Mouse (Mus musculus): ENCODE measurements around the gene Mrm3. TPM values are rescaled to one million over a fixed set of nuclear protein-coding genes. Genes with fewer than 3 reads are reported as not detected.

Gene Mrm3
- total RNA-seq, 2 experiments from 2014 or later = 16.8 to 18.3 TPM

GRCm38 (mm10) chr11:76246439-76246838 lies 2.9 kb downstream of the Mrm3 start:
- DNase-seq (ENCODE audit: low spot score in 2 of 2) = no peak
- intact Hi-C loops (cut with DNase I) = no loop called here

- intact Hi-C loops (cut with DNase I) = no loop called here
- no peak for DNase-seq (ENCODE audit: low spot score in 2 of 2)
Observed at GRCm38 (mm10) chr11:76247239-76247638, 3.7 kb downstream of the Mrm3 start.

GRCm38 (mm10) chr11:76252036-76252435 lies 8.5 kb downstream of the Mrm3 start:
- DNase-seq (ENCODE audit: low spot score in 2 of 2) = no peak
- intact Hi-C loops (cut with DNase I) = no loop called here

GRCm38 (mm10) chr11:76253145-76253917 lies 9.8 kb downstream of the Mrm3 start:
- intact Hi-C loops (cut with DNase I) = loop anchor here (1.0 kb wide), 2 partner anchors 146 to 153 kb away; partner anchors contain the start of genes Nxn and Timm22
- DNase-seq (ENCODE audit: low spot score in 2 of 2) = peak; percentile 81 to 85

- no peak for DNase-seq (ENCODE audit: low spot score in 2 of 2)
- intact Hi-C loops (cut with DNase I) = loop anchor here (1.0 kb wide), 2 partner anchors 145 to 152 kb away; partner anchors contain the start of genes Nxn and Timm22
Observed at GRCm38 (mm10) chr11:76253918-76254264, 10.4 kb downstream of the Mrm3 start.

GRCm38 (mm10) chr11:76255431-76256001 lies 12.0 kb downstream of the Mrm3 start:
- peak; percentile 30 to 42 for DNase-seq (ENCODE audit: low spot score in 2 of 2)
- intact Hi-C loops (cut with DNase I) = no loop called here

- intact Hi-C loops (cut with DNase I) = no loop called here
Observed at GRCm38 (mm10) chr11:76256129-76256528, 12.6 kb downstream of the Mrm3 start.

GRCm38 (mm10) chr11:76257386-76257785 lies 13.9 kb downstream of the Mrm3 start:
- intact Hi-C loops (cut with DNase I) = no loop called here

More at GRCm38 (mm10) chr11:76256129-76256528, 12.6 kb downstream of the Mrm3 start:
- no peak for DNase-seq (ENCODE audit: low spot score in 2 of 2)

GRCm38 (mm10) chr11:76258511-76258910 lies 15.0 kb downstream of the Mrm3 start:
- intact Hi-C loops (cut with DNase I) = no loop called here
- DNase-seq (ENCODE audit: low spot score in 2 of 2) = no peak

More at GRCm38 (mm10) chr11:76257386-76257785, 13.9 kb downstream of the Mrm3 start:
- DNase-seq (ENCODE audit: low spot score in 2 of 2) = no peak

- DNase-seq (ENCODE audit: low spot score in 2 of 2) = no peak
- intact Hi-C loops (cut with DNase I) = no loop called here
Observed at GRCm38 (mm10) chr11:76260208-76261050, 16.9 kb downstream of the Mrm3 start.

- DNase-seq (ENCODE audit: low spot score in 2 of 2) = no peak
- intact Hi-C loops (cut with DNase I) = no loop called here
Observed at GRCm38 (mm10) chr11:76261224-76261623, 17.7 kb downstream of the Mrm3 start.

- no peak for DNase-seq (ENCODE audit: low spot score in 2 of 2)
- intact Hi-C loops (cut with DNase I) = no loop called here
Observed at GRCm38 (mm10) chr11:76262611-76263351, 19.3 kb downstream of the Mrm3 start.

GRCm38 (mm10) chr11:76267550-76267949 lies 24.0 kb downstream of the Mrm3 start:
- intact Hi-C loops (cut with DNase I) = no loop called here
- no peak for DNase-seq (ENCODE audit: low spot score in 2 of 2)

- intact Hi-C loops (cut with DNase I) = no loop called here
- peak in 1 of 2 experiments; percentile 36 for DNase-seq (ENCODE audit: low spot score in 2 of 2)
Observed at GRCm38 (mm10) chr11:76268001-76268459, 24.5 kb downstream of the Mrm3 start.

GRCm38 (mm10) chr11:76268521-76269065 lies 25.1 kb downstream of the Mrm3 start:
- intact Hi-C loops (cut with DNase I) = no loop called here
- DNase-seq (ENCODE audit: low spot score in 2 of 2) = no peak

- peak in 1 of 2 experiments; percentile 49 for DNase-seq (ENCODE audit: low spot score in 2 of 2)
- intact Hi-C loops (cut with DNase I) = loop anchor here (5.0 kb wide), 1 partner anchor 125 kb away; the partner anchor contains the start of gene Nxn
Observed at GRCm38 (mm10) chr11:76272440-76272839, 28.9 kb downstream of the Mrm3 start.

GRCm38 (mm10) chr11:76278960-76279852 lies 35.7 kb downstream of the Mrm3 start:
- intact Hi-C loops (cut with DNase I) = no loop called here
- DNase-seq (ENCODE audit: low spot score in 2 of 2) = no peak

- intact Hi-C loops (cut with DNase I) = no loop called here
- no peak for DNase-seq (ENCODE audit: low spot score in 2 of 2)
Observed at GRCm38 (mm10) chr11:76279971-76280370, 36.5 kb downstream of the Mrm3 start.

All from left cerebral cortex, postnatal 25 days (tissue).